Mouse (Mus musculus) cerebellum, adult 11 months (tissue): ENCODE measurements at regions not wholly inside any gene's neighbourhood (a gene's known extent, or its start where the extent isn't known, plus 50 kb on each side); places are given as distances from the start of the nearest gene placed in this dataset.

Experiments
- DNase-seq: peaks from one replicate; pipeline ENCODE4 v3.0.0; 2022

- peak; percentile 2 for DNase-seq
These were observed 853.5 kb downstream of the Adgrl2 start for GRCm38 (mm10) chr3:148136791-148137251.

GRCm38 (mm10) chr3:148134646-148135045 lies 855.7 kb downstream of the Adgrl2 start:
- DNase-seq = no peak

- DNase-seq = no peak
These were observed 874.8 kb downstream of the Adgrl2 start for GRCm38 (mm10) chr3:148115576-148115975.

GRCm38 (mm10) chr3:148112204-148112603 lies 878.2 kb downstream of the Adgrl2 start:
- no peak for DNase-seq

GRCm38 (mm10) chr3:148107031-148107430 lies 883.3 kb downstream of the Adgrl2 start:
- DNase-seq = no peak

GRCm38 (mm10) chr3:148093930-148094329 lies 896.4 kb downstream of the Adgrl2 start:
- DNase-seq = no peak

GRCm38 (mm10) chr3:148075841-148076240 lies 914.5 kb downstream of the Adgrl2 start:
- no peak for DNase-seq

GRCm38 (mm10) chr3:148066701-148067100 lies 923.7 kb downstream of the Adgrl2 start:
- no peak for DNase-seq

- DNase-seq = no peak
These were observed 934.3 kb downstream of the Adgrl2 start for GRCm38 (mm10) chr3:148056074-148056473.

- DNase-seq = no peak
These were observed 937.8 kb downstream of the Adgrl2 start for GRCm38 (mm10) chr3:148052516-148052915.

GRCm38 (mm10) chr3:148048247-148048646 lies 942.1 kb downstream of the Adgrl2 start:
- no peak for DNase-seq

- DNase-seq = no peak
These were observed 957.8 kb downstream of the Adgrl2 start for GRCm38 (mm10) chr3:148032532-148032931.

- DNase-seq = no peak
These were observed 984.5 kb downstream of the Adgrl2 start for GRCm38 (mm10) chr3:148005831-148006230.

GRCm38 (mm10) chr3:148004006-148004405 lies 986.3 kb downstream of the Adgrl2 start:
- DNase-seq = no peak

- no peak for DNase-seq
These were observed 990.9 kb downstream of the Adgrl2 start for GRCm38 (mm10) chr3:147999330-147999953.

- DNase-seq = no peak
These were observed 998.6 kb downstream of the Adgrl2 start for GRCm38 (mm10) chr3:147991738-147992137.

- DNase-seq = no peak
These were observed 999.5 kb downstream of the Adgrl2 start for GRCm38 (mm10) chr3:147990831-147991230.

GRCm38 (mm10) chr3:147982831-147983230 lies 1007.5 kb downstream of the Adgrl2 start:
- DNase-seq = no peak

- DNase-seq = no peak
These were observed 1008.7 kb downstream of the Adgrl2 start for GRCm38 (mm10) chr3:147981621-147982020.

- DNase-seq = no peak
These were observed 1013.8 kb downstream of the Adgrl2 start for GRCm38 (mm10) chr3:147976579-147976978.

GRCm38 (mm10) chr3:147976069-147976468 lies 1014.3 kb downstream of the Adgrl2 start:
- no peak for DNase-seq

- DNase-seq = no peak
These were observed 1014.9 kb downstream of the Adgrl2 start for GRCm38 (mm10) chr3:147975500-147975899.

GRCm38 (mm10) chr3:147974515-147974914 lies 1015.8 kb downstream of the Adgrl2 start:
- no peak for DNase-seq

- no peak for DNase-seq
These were observed 1022.1 kb downstream of the Adgrl2 start for GRCm38 (mm10) chr3:147968271-147968670.

GRCm38 (mm10) chr3:147967866-147968265 lies 1022.5 kb downstream of the Adgrl2 start:
- no peak for DNase-seq
